Mouse (Mus musculus) limb, embryonic 13.5 days (tissue): ENCODE measurements at regions not wholly inside any gene's neighbourhood (a gene's known extent, or its start where the extent isn't known, plus 50 kb on each side); places are given as distances from the start of the nearest gene placed in this dataset.
A peak's percentile ranks its signal among the peaks of the same experiment; 100 is the strongest.

Experiments
- ATAC-seq: fragments of 200-750 bp; cut with Nextera tagmentation; 2 replicates; pipeline ENCODE4 v1.8.0; 2017; ENCODE audit warnings: low read depth, moderate number of reproducible peaks, moderate TSS enrichment; ENCODE audit not compliant: low FRiP score
- H3K27ac ChIP-seq: fragments of 300-500 bp; sonication (generic); 2 replicates; pipeline ENCODE4 v1.5.1; 2015; ENCODE audit warnings: inconsistent platforms, mild to moderate bottlenecking, moderate library complexity
- H3K27me3 ChIP-seq: fragments of 300-500 bp; sonication (generic); 2 replicates; pipeline ENCODE4 v1.6.1; 2015; ENCODE audit warnings: mild to moderate bottlenecking, inconsistent platforms
- H3K36me3 ChIP-seq: fragments of 300-500 bp; sonication (generic); 2 replicates; pipeline ENCODE4 v1.6.1; 2015; ENCODE audit warnings: inconsistent platforms, mild to moderate bottlenecking, moderate library complexity
- H3K4me1 ChIP-seq: fragments of 300-500 bp; sonication (generic); 2 replicates; pipeline ENCODE4 v1.6.1; 2015; ENCODE audit warnings: inconsistent platforms
- H3K4me2 ChIP-seq: fragments of 300-500 bp; sonication (generic); replicated peaks from 2 replicates; pipeline ENCODE4 v1.6.1; 2015; ENCODE audit warnings: inconsistent platforms, mild to moderate bottlenecking, moderate library complexity
- H3K4me3 ChIP-seq: fragments of 300-500 bp; sonication (generic); 2 replicates; pipeline ENCODE4 v1.5.1; 2015; ENCODE audit warnings: moderate library complexity, mild to moderate bottlenecking, inconsistent platforms
- H3K9ac ChIP-seq: fragments of 300-500 bp; sonication (generic); 2 replicates; pipeline ENCODE4 v1.6.1; 2015; ENCODE audit warnings: mild to moderate bottlenecking, inconsistent platforms
- H3K9me3 ChIP-seq: fragments of 300-500 bp; sonication (generic); 2 replicates; pipeline ENCODE4 v1.6.1; 2016; ENCODE audit warnings: inconsistent platforms
- WGBS: fragments of 180-500 bp; shearing (Covaris S2); methylation state at CpG from one replicate; pipeline ENCODE4 v1.1.7; 2015; 5-methylcytosine and 5-hydroxymethylcytosine counted together

DNA sequence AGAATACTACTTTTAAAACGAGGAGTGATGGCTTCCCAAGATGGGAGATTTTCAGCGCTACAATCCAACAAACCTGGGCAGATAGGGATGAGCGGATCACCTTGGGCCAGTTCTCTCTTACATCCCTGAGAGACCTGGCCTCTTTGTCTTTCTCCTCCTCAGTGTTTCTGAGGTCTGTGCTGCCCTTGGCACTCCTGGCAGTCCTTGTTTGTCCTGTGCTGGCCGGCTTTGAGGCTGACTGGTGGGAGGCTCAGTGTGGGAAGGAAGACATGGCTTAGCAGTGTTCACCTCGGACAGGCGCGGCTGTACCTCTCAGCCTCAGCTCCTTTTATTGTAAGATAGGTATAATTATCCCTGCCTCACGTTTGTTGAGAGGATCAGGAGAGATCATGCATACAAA, 106.9 kb upstream of the Chd6 start:
- no peak overlapping the region for H3K4me2 ChIP-seq
- H3K27me3 ChIP-seq: peaks cover 4% of the 10 kb centered on the region
- peaks cover 9% of the 10 kb centered on the region; the same call in 1 of the 2 replicates for H3K4me1 ChIP-seq
- H3K9ac ChIP-seq: no peak overlapping the region
- H3K36me3 ChIP-seq: no peaks in the 10 kb centered on the region
- WGBS: 76% methylated on average over 8 of the region's 8 CpGs
- ATAC-seq: no peak
- no peak overlapping the region for H3K27ac ChIP-seq
- H3K4me3 ChIP-seq: no peak overlapping the region
- H3K9me3 ChIP-seq: no peaks in the 10 kb centered on the region

DNA sequence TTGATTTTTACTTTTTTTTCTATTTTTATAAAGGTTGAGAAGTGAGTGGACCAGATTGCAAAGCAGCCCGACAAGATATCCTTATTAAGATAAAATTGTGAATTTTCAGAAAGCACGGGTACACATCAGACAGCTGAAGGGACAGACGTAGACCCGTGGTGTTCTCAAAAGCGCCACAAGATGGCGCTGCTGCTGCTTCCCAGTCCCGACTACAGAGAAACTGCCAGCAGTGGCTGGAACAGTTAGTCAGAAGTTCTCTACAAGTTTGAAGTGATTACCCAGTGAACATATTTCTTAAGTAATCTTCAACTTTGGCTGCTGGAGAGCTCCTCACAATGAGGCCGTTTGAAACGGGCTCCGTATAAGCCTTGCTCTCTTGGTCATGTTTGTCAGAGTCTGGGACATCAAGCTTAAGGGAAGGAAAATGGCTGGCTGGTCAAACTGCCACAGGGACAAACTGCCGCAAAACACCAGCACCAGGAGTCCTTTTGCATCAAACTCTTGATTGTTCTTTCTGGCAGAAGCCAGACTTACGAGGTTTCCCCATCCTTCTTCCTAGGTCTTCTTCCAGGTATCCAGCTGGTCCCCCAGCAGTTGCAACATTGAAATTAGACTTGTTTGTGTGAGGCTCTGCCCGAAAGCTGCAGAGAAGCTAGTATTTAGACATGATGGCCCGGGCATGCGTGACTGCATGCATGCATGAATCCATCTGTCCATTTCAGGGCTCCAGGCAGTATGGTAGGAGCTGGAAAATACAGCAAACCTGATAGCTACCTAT, 106.0 kb upstream of the Chd6 start:
- H3K4me2 ChIP-seq: peak overlapping the region; percentile 31; the same call in 1 of the 2 replicates
- WGBS: 26% methylated on average over 15 of the region's 15 CpGs
- peaks cover 9% of the 10 kb centered on the region; the same call in 1 of the 2 replicates for H3K4me1 ChIP-seq
- no peaks in the 10 kb centered on the region for H3K9me3 ChIP-seq
- no peak overlapping the region for H3K9ac ChIP-seq
- H3K27ac ChIP-seq: no peak overlapping the region
- no peaks in the 10 kb centered on the region for H3K36me3 ChIP-seq
- peaks cover 4% of the 10 kb centered on the region for H3K27me3 ChIP-seq
- no peak overlapping the region for H3K4me3 ChIP-seq
- peak; percentile 81; the same call in 1 of the 2 replicates for ATAC-seq

DNA sequence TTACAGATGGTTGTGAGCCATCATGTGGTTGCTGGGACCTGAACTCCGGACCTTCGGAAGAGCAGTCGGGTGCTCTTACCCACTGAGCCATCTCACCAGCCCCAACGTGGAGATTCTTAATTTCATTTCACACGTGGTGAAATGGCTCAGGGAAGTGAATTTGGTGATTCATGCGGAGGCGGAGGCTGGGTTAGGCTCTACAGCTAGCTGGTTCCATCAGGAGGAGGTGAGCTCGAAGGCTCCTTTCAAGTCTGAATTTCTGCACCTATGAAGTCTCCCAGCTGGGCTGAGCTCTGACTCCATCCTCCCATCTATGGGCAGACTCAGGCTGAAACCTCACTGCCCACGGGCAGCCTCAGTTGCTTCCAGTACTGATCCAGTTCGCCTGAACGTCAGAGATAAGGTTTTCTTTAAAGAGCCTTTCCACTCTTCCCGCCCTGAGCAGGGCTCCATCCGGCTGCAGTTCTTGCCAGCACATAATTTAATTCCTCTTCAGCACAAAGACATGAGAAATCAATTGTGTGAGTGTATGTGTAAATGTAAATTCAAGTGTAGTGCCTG, 103.5 kb upstream of the Chd6 start:
- ATAC-seq: no peak
- Histone ChIP-seq H3K9ac (no peak overlapping the region), H3K27me3 (peaks cover 4% of the 10 kb centered on the region), H3K9me3 (no peaks in the 10 kb centered on the region), H3K36me3 (no peaks in the 10 kb centered on the region), H3K27ac (no peak overlapping the region), H3K4me2 (no peak overlapping the region), H3K4me1 (0 out of 2 replicates have a peak, but pooled peaks cover 2% of the 10 kb centered on the region), H3K4me3 (no peak overlapping the region)
- 82% methylated on average over 13 of the region's 13 CpGs for WGBS

DNA sequence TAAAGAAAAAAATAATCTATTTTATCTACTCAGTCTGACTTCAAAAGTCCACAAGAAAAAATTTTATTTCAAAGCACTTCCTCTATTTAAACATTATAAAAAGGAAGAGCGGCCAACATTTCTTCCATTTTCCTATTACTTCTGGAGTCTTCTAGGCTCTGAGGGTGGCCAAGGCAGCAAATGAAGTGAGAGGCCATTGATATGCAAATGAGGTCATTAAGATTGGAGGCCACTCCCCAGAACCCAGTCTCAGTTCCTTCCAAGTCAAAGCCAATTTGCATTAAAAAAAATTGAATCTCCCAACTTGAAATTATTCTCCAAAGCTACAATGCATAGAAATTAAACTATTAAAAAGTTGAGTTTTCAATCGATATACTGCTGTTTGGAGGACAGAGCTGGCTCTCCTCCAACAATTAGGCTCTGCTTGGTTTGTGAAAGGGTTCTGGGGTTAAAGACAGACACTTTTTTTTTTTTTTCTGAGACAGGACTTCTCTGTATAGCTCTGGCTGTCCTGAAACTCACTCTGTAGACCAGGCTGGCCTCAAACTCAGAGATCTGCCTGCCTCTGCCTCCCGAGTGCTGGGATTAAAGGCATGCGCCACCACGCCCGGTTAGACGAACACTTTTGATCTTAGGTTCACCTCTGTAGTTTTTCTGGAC, 88.0 kb upstream of the Chd6 start:
- no peak overlapping the region for H3K27ac ChIP-seq
- no peak overlapping the region for H3K9ac ChIP-seq
- 89% methylated on average over 7 of the region's 7 CpGs for WGBS
- H3K27me3 ChIP-seq: no peaks in the 10 kb centered on the region
- H3K4me1 ChIP-seq: no peaks in the 10 kb centered on the region
- H3K4me2 ChIP-seq: no peak overlapping the region
- H3K36me3 ChIP-seq: no peaks in the 10 kb centered on the region
- ATAC-seq: no peak
- H3K9me3 ChIP-seq: no peaks in the 10 kb centered on the region
- H3K4me3 ChIP-seq: no peak overlapping the region

DNA sequence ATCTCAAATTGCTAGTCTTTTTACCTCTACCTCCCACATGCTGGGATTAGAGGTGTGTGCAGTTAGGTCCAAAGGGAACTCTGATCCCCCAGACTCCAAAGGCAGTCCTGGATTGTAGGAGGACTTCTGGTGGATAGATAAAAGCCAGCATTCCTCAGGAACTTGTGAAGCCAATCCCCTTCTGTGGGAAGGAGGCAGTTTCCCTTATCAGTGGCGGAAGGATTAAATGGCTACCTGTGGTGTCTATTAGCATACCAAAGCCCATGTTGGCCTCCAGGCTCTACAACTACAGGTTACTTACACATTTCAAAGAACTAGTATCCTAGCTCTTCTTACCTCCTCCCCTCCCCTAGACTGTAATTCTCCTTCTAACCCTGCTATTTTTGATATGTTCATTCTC, 78.6 kb upstream of the Chd6 start:
- no peak for ATAC-seq
- Histone ChIP-seq H3K4me1 (no peaks in the 10 kb centered on the region), H3K9me3 (no peaks in the 10 kb centered on the region), H3K4me2 (no peak overlapping the region), H3K4me3 (no peak overlapping the region), H3K36me3 (no peaks in the 10 kb centered on the region), H3K27ac (no peak overlapping the region), H3K9ac (no peak overlapping the region), H3K27me3 (peaks cover 3% of the 10 kb centered on the region; the same call in 1 of the 2 replicates)
- 45% methylated on average over 1 of the region's 1 CpGs for WGBS

DNA sequence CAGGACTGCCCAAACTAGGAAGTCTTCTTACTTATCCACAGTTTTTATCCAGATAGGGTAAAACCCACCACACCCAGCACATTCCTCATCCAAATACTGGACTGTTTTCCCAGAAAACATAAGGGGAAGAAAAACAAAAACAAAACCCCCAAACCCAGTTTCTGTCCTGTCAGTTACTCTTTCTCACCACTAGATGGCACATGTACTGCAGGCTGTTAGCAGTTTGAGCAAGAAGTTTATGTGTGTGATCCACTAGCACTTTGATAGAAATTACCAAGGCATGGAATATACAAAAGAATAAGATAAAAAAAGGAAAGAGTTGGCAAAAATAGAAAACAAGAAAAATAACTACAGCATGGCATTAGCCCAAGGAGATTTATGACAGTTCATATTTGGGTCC, 76.2 kb upstream of the Chd6 start:
- Histone ChIP-seq H3K4me3 (no peak overlapping the region), H3K9ac (no peak overlapping the region), H3K36me3 (no peaks in the 10 kb centered on the region), H3K27me3 (peaks cover 3% of the 10 kb centered on the region; the same call in 1 of the 2 replicates), H3K27ac (no peak overlapping the region), H3K9me3 (no peaks in the 10 kb centered on the region), H3K4me1 (no peaks in the 10 kb centered on the region), H3K4me2 (no peak overlapping the region)
- ATAC-seq: no peak

DNA sequence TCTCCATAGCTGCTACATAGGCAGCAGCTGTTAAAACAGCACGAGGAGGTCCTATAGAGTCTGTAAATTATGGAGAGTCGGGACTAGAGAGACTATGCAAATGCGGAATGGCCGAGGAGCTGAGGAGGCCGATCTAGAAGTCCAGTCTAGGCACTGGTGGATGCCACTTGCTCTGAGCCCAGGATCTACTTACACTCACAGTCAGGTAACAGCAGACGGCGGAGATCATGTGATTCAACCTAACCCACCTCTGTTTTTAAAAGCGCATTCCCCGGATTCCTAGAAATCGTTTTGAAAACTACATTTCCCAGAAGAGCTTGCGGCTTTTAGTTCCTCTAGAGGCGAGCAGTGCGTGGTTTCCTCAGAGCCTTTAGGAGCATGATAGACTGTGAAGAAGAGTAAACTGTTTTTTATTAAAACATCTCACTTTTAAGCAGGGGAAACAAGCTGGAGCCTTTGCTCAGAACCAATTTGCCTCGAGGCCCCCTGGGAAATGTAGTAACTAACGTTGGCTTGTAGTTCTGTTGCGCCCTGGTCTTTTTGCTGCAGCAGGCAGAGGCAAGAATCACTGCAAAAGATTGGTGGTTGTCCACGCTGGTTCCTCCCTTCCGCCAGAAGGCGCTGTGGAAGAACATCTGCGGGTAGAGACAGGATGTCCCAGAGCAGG, 68.6 kb upstream of the Chd6 start:
- H3K4me1 ChIP-seq: peaks cover 4% of the 10 kb centered on the region; the same call in 1 of the 2 replicates
- peak; percentile 88 for ATAC-seq
- WGBS: 4% methylated on average over 20 of the region's 20 CpGs
- peak overlapping the region; percentile 66 for H3K9ac ChIP-seq
- H3K27ac ChIP-seq: peak overlapping the region; percentile 67; the same call in 1 of the 2 replicates
- H3K9me3 ChIP-seq: no peaks in the 10 kb centered on the region
- no peaks in the 10 kb centered on the region for H3K36me3 ChIP-seq
- peak overlapping the region; percentile 52 for H3K4me3 ChIP-seq
- H3K27me3 ChIP-seq: no peaks in the 10 kb centered on the region
- peak overlapping the region; percentile 66 for H3K4me2 ChIP-seq

DNA sequence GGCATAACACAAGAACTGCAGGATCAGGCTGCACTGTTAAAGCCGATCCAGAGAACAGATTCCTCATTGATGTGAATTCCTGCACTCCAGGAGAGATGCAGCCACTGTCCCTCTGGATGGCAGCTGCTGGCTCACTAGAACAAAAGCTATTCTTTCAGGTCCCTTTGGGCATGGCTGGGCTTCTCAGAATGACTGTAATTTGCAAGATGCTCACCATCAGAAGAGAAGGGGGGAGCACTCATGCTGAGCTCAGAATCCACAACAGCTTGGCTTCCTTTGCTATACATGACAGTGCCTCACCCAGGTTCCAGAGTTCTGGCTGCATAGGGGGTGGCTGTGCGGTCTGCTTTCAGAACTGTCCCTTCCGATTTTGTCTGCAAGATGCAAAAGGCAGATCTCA, 57.8 kb upstream of the Chd6 start:
- no peak for ATAC-seq
- no peak overlapping the region for H3K9ac ChIP-seq
- 41% methylated on average over 3 of the region's 3 CpGs for WGBS
- no peak overlapping the region for H3K4me3 ChIP-seq
- no peaks in the 10 kb centered on the region for H3K27me3 ChIP-seq
- H3K4me2 ChIP-seq: no peak overlapping the region
- H3K27ac ChIP-seq: no peak overlapping the region
- H3K36me3 ChIP-seq: no peaks in the 10 kb centered on the region
- no peaks in the 10 kb centered on the region for H3K4me1 ChIP-seq
- H3K9me3 ChIP-seq: no peaks in the 10 kb centered on the region

DNA sequence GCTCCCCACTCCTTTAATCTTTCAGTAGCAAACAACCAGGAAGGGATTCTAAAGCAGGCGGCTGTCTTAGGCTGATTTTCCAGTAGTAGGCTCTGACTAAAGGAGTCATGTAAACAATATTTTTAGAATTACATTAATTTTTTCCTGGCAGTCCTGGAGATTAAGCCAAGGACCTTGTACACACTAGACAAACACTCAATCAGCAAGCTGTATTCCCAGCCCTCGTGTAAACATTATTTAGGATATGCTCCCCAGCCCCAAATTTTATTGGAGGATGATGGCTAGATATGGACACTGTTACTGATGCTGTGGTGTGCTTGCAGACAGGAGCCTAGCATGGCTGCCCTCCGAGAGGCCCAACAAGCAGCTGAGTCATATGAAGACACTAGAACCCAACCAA, 56.6 kb upstream of the Chd6 start:
- H3K36me3 ChIP-seq: no peaks in the 10 kb centered on the region
- no peaks in the 10 kb centered on the region for H3K4me1 ChIP-seq
- H3K4me3 ChIP-seq: no peak overlapping the region
- no peaks in the 10 kb centered on the region for H3K27me3 ChIP-seq
- no peak overlapping the region for H3K27ac ChIP-seq
- WGBS: 56% methylated on average over 3 of the region's 3 CpGs
- H3K9ac ChIP-seq: no peak overlapping the region
- no peak overlapping the region for H3K4me2 ChIP-seq
- no peaks in the 10 kb centered on the region for H3K9me3 ChIP-seq
- ATAC-seq: no peak

DNA sequence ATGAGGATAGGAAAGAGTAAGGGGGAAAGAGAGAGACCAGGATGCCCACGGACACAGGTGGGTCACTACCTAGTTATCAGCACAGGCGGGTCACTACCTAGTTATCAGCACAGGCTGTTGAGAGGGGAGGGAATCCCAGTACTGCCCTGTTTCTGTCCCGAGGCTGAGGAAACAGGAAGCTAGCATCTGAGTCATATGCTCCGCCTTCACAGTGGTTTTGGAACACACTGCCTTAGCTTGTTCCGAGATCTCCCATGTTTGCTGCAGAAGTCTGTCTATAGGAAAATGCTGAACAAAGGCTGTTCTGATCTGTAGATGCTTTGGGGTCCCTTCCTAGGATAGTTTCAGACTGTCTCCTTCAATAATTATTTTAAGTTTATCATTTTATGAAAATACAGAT, 55.4 kb upstream of the Chd6 start:
- no peaks in the 10 kb centered on the region for H3K36me3 ChIP-seq

More for the DNA sequence above, 55.4 kb upstream of the Chd6 start:
- H3K27ac ChIP-seq: no peak overlapping the region
- WGBS: 68% methylated on average over 5 of the region's 5 CpGs
- no peak overlapping the region for H3K9ac ChIP-seq
- no peaks in the 10 kb centered on the region for H3K27me3 ChIP-seq
- no peaks in the 10 kb centered on the region for H3K4me1 ChIP-seq
- H3K4me3 ChIP-seq: no peak overlapping the region
- no peak overlapping the region for H3K4me2 ChIP-seq
- no peak for ATAC-seq
- H3K9me3 ChIP-seq: no peaks in the 10 kb centered on the region
